Mouse (Mus musculus) midbrain, embryonic 14.5 days (tissue): ENCODE data around the gene Nxpe2. TPM values are rescaled to one million over a fixed set of nuclear protein-coding genes. Genes with fewer than 3 reads are reported as not detected.
"Not testable (repeated sequence)": the region's sequence is repeated elsewhere in the genome, so short reads cannot be mapped to it uniquely, and the experiment has no call there.

Source experiments
- ATAC-seq: fragments of 200-750 bp; cut with Nextera tagmentation; 2 replicates; pipeline ENCODE4 v1.8.0; 2017; ENCODE audit warnings: moderate number of reproducible peaks, moderate library complexity; ENCODE audit not compliant: low FRiP score, low TSS enrichment
- DNase-seq: peaks from one replicate; pipeline ENCODE4 v3.0.0-alpha.2; 2015
- H3K27ac ChIP-seq: fragments of 300-500 bp; sonication (generic); replicated peaks from 2 replicates; pipeline ENCODE4 v1.5.1; 2014; ENCODE audit warnings: mild to moderate bottlenecking, low read depth, low read length, moderate library complexity
- H3K27me3 ChIP-seq: fragments of 300-500 bp; sonication (generic); 2 replicates; pipeline ENCODE4 v1.6.1; 2014; ENCODE audit warnings: low read length, control low read depth, mixed read lengths; ENCODE audit not compliant: control insufficient read depth, insufficient read depth
- H3K36me3 ChIP-seq: fragments of 300-500 bp; sonication (generic); 2 replicates; pipeline ENCODE4 v1.6.1; 2014; ENCODE audit warnings: low read length, control low read depth; ENCODE audit not compliant: control insufficient read depth, insufficient read depth
- H3K4me1 ChIP-seq: fragments of 300-500 bp; sonication (generic); 2 replicates; pipeline ENCODE4 v1.6.1; 2014; ENCODE audit warnings: mild to moderate bottlenecking, antibody characterized with exemption, low read length, control low read depth; ENCODE audit not compliant: control insufficient read depth, insufficient read depth
- H3K4me2 ChIP-seq: fragments of 300-500 bp; sonication (generic); 2 replicates; pipeline ENCODE4 v1.6.1; 2014; ENCODE audit warnings: mild to moderate bottlenecking, low read length, moderate library complexity
- H3K4me3 ChIP-seq: fragments of 300-500 bp; sonication (generic); replicated peaks from 2 replicates; pipeline ENCODE4 v1.5.1; 2014; ENCODE audit warnings: low read depth, low read length
- H3K9ac ChIP-seq: fragments of 300-500 bp; sonication (generic); replicated peaks from 2 replicates; pipeline ENCODE4 v1.6.1; 2014; ENCODE audit warnings: mild to moderate bottlenecking, low read length, moderate library complexity
- H3K9me3 ChIP-seq: fragments of 300-500 bp; sonication (generic); 2 replicates; pipeline ENCODE4 v1.6.1; 2016; ENCODE audit warnings: low read length, control low read depth, mixed read lengths; ENCODE audit not compliant: control insufficient read depth
- WGBS: fragments of 180-500 bp; shearing (Covaris S2); extraction: QIAGEN DNeasy Blood & Tissue Kit; methylation state at CpG from one replicate; pipeline ENCODE4 v1.1.7; 2014; 5-methylcytosine and 5-hydroxymethylcytosine counted together
- polyA plus RNA-seq: library from polyadenylated mRNA; unstranded; fragments of >200 nt; fragmentation: Nextera tagmentation; extraction: Ambion mirVana; gene quantifications from 2 replicates; pipeline ENCODE4 v1.2.1, GENCODE M21; 2014

Gene Nxpe2
- polyA plus RNA-seq, 1 experiment from 2014 or later, result 0.58 TPM

DNA sequence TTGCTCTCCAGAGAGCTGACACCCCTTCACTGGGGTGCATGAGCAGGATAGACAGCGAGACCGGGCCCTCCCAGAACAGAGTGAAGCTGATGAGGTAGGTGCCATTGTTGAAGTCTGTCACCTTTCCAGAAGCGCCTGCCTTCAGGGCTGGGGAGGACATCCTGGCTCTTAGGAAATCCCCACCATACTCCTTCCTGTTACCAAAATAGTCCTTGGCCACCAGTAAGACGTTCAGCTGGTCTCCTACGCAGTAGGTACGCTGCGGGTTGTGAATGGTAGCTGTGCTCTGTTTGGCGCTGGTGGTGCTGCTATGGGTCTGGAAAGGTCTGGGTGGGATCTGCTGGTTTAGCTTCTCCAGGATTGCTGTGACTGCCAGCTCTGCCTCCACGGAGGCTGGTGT is 26.9 kb downstream of the Nxpe2 start:
- H3K4me1 ChIP-seq, result no peaks in the 10 kb centered on the region
- no peak for DNase-seq
- no peak overlapping the region for H3K4me3 ChIP-seq
- H3K9me3 ChIP-seq, result no peaks in the 10 kb centered on the region
- H3K4me2 ChIP-seq, result no peak overlapping the region
- H3K27me3 ChIP-seq, result no peaks in the 10 kb centered on the region
- no peak for ATAC-seq
- H3K36me3 ChIP-seq, result no peaks in the 10 kb centered on the region
- H3K27ac ChIP-seq, result no peak overlapping the region
- 94% methylated on average over 9 of the region's 9 CpGs for WGBS
- no peak overlapping the region for H3K9ac ChIP-seq

DNA sequence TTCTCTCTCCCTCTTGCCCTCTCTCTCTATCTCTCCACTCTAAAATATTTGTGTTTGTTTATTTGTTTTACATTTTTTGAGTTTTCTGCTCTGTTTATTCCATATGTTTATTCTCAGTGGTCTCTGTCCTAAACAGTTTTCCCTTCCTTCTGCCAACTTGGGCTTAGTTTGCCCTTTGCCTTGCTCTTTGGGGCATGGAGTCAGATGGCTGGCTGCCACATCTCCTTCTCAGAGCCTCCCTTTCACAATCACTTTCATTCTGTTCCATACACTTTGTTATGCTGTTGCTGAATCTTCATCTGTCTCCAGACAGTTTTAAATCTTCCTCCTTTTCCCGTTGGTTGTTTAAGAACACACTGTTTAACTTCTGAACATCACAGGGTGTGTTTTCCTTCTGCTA is 37.4 kb downstream of the Nxpe2 start:
- DNase-seq (no peak), ATAC-seq (no peak)
- H3K4me1 ChIP-seq, result peaks cover 4% of the 10 kb centered on the region
- no peak overlapping the region for H3K4me3 ChIP-seq
- no peaks in the 10 kb centered on the region for H3K9me3 ChIP-seq
- no peaks in the 10 kb centered on the region for H3K36me3 ChIP-seq
- no peaks in the 10 kb centered on the region for H3K27me3 ChIP-seq
- no peak overlapping the region for H3K4me2 ChIP-seq
- no peak overlapping the region for H3K9ac ChIP-seq
- no peak overlapping the region for H3K27ac ChIP-seq
- 86% methylated on average over 1 of the region's 1 CpGs for WGBS

DNA sequence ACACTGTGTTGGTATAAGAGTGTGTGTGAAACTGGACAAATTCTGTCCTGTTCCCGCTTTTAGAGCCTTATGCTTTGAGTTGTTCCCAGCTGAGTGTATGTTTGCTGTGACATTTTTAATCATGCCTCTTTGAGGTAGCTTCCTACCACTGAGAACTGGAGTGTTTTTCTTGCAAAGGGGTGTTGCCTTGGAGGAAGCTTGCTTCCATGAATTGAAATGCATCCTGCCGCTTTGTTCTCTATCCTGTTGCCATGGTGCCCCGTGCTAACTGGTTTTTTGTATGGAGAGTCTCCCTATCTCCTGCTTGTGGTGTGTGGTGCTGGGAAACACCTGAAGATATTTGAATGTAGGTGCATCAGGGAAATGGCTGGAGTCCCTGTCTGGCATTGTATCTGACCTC is 39.1 kb downstream of the Nxpe2 start:
- Histone ChIP-seq H3K9me3 (no peaks in the 10 kb centered on the region), H3K4me3 (no peak overlapping the region)
- no peak for ATAC-seq

DNA sequence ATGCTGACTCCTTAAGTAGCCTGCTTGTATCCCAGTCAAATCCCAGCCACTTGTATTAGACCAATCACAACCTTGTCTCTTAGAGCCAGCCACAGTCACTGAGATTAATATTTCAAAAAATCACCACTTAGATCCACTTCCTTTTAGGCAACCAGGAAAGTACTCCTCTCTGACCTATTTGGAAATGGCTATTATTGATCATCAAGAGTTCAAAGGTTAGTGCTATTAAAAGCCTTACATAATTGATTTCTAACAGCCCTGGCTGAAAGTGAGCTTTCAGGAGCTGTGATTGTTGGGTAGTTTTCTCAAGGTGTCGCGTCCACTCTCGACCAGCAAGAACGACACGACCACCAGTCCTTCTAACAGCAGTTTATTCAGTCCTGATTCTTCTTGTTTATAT is 42.0 kb downstream of the Nxpe2 start:
- no peak overlapping the region for H3K9ac ChIP-seq
- H3K27me3 ChIP-seq, result no peaks in the 10 kb centered on the region
- ATAC-seq, result no peak
- no peaks in the 10 kb centered on the region for H3K9me3 ChIP-seq
- H3K27ac ChIP-seq, result no peak overlapping the region
- no peaks in the 10 kb centered on the region for H3K36me3 ChIP-seq
- H3K4me3 ChIP-seq, result no peak overlapping the region
- WGBS, result 90% methylated on average over 5 of the region's 5 CpGs
- peaks cover 4% of the 10 kb centered on the region for H3K4me1 ChIP-seq
- no peak overlapping the region for H3K4me2 ChIP-seq
- no peak for DNase-seq

More for the DNA sequence above, 39.1 kb downstream of the Nxpe2 start:
- peaks cover 4% of the 10 kb centered on the region for H3K4me1 ChIP-seq
- no peaks in the 10 kb centered on the region for H3K27me3 ChIP-seq
- no peak overlapping the region for H3K27ac ChIP-seq
- H3K36me3 ChIP-seq, result no peaks in the 10 kb centered on the region
- no peak overlapping the region for H3K9ac ChIP-seq
- WGBS, result 9% methylated on average over 3 of the region's 3 CpGs
- DNase-seq, result peak; percentile 64
- 0 out of 2 replicates have a peak overlapping the region, but pooled peaks have one; percentile 8 for H3K4me2 ChIP-seq

DNA sequence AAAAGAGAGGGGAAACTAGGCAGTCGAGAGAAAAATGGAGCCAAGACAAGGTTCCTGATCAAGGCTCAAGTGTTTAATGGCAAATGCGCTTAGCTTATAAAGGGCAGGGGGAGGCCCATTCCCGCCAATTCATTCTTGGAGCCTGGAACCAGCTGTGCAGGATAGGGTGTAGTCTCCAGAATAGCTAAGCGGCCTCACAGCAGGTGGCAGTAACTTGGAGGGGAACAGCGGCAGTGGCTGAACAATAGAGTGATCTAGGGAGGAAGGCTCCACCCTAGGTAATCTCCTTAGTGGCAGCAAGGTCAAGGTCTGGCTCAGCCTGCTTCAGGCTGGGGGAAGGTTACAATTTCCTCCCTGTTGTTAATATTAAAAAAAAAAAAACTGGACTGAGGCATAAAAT is 49.7 kb downstream of the Nxpe2 start:
- 14% methylated on average over 5 of the region's 5 CpGs for WGBS
- not testable (repeated sequence) for H3K4me2 ChIP-seq, H3K36me3 ChIP-seq, H3K27me3 ChIP-seq, H3K9ac ChIP-seq, ATAC-seq, H3K9me3 ChIP-seq, H3K4me1 ChIP-seq, H3K4me3 ChIP-seq, DNase-seq, H3K27ac ChIP-seq

DNA sequence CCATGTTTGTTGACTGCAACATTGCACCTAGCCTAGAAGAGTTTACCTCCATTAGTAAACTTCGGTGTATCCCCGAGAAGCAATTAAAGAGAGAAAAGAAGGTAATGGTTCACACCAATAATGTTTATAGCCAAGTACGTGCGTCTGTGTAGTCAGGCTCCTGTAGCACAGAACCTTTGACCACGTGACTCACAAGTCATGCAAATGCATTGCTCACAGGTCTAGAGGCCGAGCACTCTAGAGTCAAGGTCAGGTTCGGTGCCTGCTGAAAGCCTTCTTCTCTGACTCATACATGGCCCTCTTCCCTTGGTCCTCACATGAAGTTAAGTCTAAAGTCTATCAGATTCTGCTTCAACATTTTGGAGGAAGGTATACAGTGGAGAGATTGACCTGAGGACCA is 54.3 kb downstream of the Nxpe2 start:
- no peaks in the 10 kb centered on the region for H3K4me1 ChIP-seq
- H3K36me3 ChIP-seq, result no peaks in the 10 kb centered on the region
- WGBS, result 88% methylated on average over 7 of the region's 7 CpGs
- DNase-seq (no peak), ATAC-seq (no peak)
- H3K9me3 ChIP-seq, result no peaks in the 10 kb centered on the region
- no peak overlapping the region for H3K4me2 ChIP-seq
- H3K27me3 ChIP-seq, result no peaks in the 10 kb centered on the region
- H3K27ac ChIP-seq, result no peak overlapping the region
- H3K9ac ChIP-seq, result no peak overlapping the region
- no peak overlapping the region for H3K4me3 ChIP-seq

DNA sequence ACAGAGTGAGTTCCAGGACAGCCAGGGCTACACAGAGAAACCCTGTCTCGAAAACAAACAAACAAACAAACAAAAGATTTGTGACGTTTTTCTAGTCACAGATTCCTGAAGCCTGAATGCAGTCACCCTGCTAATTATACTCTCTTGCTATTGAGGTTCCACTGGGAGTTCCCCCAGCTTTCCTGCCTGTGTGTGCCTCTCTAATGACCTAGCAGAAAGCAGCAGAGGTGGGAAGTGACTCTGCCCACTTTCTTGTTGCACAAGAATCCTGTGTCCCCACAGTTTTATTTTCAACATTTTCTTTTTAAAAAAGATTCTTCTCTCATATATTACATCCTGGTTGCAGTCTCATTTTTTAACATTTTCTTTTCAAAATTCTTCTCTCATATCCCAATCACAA is 58.5 kb downstream of the Nxpe2 start:
- no peak overlapping the region for H3K27ac ChIP-seq
- WGBS, result 71% methylated on average over 2 of the region's 2 CpGs
- no peak for DNase-seq
- no peaks in the 10 kb centered on the region for H3K4me1 ChIP-seq
- no peaks in the 10 kb centered on the region for H3K27me3 ChIP-seq
- H3K9ac ChIP-seq, result no peak overlapping the region
- no peaks in the 10 kb centered on the region for H3K9me3 ChIP-seq
- no peak overlapping the region for H3K4me3 ChIP-seq
- ATAC-seq, result no peak
- H3K4me2 ChIP-seq, result no peak overlapping the region
- no peaks in the 10 kb centered on the region for H3K36me3 ChIP-seq

DNA sequence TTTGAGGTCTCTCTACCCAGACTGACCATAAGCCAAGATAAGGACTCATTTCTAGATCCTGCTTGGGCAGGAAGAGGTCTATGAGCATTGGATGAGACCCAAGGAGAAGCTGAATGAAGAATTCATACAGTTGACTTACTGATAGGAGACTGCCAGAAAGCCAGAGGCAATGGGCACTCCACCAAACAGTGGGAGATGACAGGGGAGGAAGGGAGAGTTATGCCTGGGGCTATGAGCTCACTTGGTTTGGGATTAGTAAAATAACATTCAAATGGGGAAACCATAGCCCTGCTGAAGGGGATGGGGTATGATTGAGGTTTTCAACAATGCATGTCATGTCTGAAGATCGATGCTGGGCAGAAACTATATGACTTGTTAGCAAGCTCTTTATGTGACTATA is 63.0 kb downstream of the Nxpe2 start:
- no peak overlapping the region for H3K4me3 ChIP-seq
- no peak overlapping the region for H3K27ac ChIP-seq
- no peaks in the 10 kb centered on the region for H3K4me1 ChIP-seq
- H3K27me3 ChIP-seq, result no peaks in the 10 kb centered on the region
- H3K9me3 ChIP-seq, result no peaks in the 10 kb centered on the region
- no peak for DNase-seq
- no peak overlapping the region for H3K9ac ChIP-seq
- 90% methylated on average over 1 of the region's 1 CpGs for WGBS
- no peak overlapping the region for H3K4me2 ChIP-seq
- no peaks in the 10 kb centered on the region for H3K36me3 ChIP-seq
- no peak for ATAC-seq

DNA sequence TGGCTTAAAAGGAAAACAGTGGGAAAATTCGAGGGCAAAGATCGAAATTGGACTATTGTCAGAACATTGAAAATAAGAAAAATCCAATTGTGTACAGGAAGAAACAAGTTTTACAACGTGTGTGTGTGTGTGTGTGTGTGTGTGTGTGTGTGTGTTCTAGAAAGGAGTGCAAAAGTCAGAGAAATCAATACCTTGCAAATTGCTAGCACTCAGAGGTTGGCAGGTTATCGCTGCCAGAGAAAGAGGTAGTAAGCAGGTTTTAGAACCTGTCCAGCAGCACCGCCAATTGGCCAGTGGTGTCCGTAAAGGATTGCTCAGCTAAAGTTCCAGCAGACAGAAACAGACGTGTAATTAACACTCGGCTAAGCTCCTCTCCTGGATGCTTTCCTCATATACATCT is 69.0 kb downstream of the Nxpe2 start:
- no peak overlapping the region for H3K9ac ChIP-seq
- no peak overlapping the region for H3K27ac ChIP-seq
- no peaks in the 10 kb centered on the region for H3K36me3 ChIP-seq
- no peaks in the 10 kb centered on the region for H3K27me3 ChIP-seq
- H3K4me3 ChIP-seq, result no peak overlapping the region
- no peaks in the 10 kb centered on the region for H3K9me3 ChIP-seq
- whole genome bisulfite sequencing, result 90% methylated on average over 8 of the region's 8 CpGs
- H3K4me1 ChIP-seq, result no peaks in the 10 kb centered on the region
- DNase-seq (no peak), ATAC-seq (no peak)
- H3K4me2 ChIP-seq, result no peak overlapping the region
